Mouse (Mus musculus): ENCODE results near the gene Tmem44. TPM values are rescaled to one million over a fixed set of nuclear protein-coding genes. Genes with fewer than 3 reads are reported as not detected.

Gene Tmem44
- polyA plus RNA-seq, 1 experiment = 3.0 TPM

DNA sequence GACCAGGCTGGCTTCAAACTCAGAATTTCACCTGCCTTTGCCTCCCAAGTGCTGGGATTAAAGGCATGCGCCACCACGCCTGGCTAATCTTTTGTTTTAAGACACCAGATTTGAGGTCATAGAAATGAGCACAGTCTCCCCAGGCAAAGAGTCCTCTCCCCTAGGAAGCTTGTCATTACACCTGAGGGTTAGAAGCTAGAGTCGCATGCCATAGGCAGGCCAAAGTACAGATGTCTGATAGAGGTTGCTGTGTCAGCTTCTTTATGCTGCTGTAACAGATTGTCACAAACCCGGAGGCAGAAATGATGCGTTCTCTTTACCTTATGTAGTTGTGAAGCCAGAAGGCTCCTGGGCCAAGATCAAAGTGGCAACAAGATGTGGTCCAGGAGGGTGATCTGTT lies 53.3 kb downstream of the Tmem44 start:
- H3K4me3 ChIP-seq (ENCODE audit: low read depth, low read length) = no peak overlapping the region
- H3K4me1 ChIP-seq (ENCODE audit: control insufficient read depth, insufficient read depth, insufficient read length, low read length) = peaks cover 6% of the 10 kb centered on the region; the same call in 1 of the 2 replicates
- WGBS = 59% methylated on average over 5 of the region's 5 CpGs
- TF ChIP-seq POLR2A (IDR thresholded peaks at IDR 0.05; ENCODE audit: low read depth, low read length) = no peak
- TF ChIP-seq CTCF (IDR thresholded peaks at IDR 0.05; ENCODE audit: extremely low read depth, insufficient read length, insufficient replicate concordance, low read depth, low read length) = no peak
- no peaks in the 10 kb centered on the region for H3K36me3 ChIP-seq (ENCODE audit: control insufficient read depth, insufficient read depth, low read length)
- no peak overlapping the region for H3K27ac ChIP-seq (ENCODE audit: insufficient read depth, low read depth, low read length)
- H3K27me3 ChIP-seq (ENCODE audit: control insufficient read depth, insufficient read depth, low read length) = no peaks in the 10 kb centered on the region

DNA sequence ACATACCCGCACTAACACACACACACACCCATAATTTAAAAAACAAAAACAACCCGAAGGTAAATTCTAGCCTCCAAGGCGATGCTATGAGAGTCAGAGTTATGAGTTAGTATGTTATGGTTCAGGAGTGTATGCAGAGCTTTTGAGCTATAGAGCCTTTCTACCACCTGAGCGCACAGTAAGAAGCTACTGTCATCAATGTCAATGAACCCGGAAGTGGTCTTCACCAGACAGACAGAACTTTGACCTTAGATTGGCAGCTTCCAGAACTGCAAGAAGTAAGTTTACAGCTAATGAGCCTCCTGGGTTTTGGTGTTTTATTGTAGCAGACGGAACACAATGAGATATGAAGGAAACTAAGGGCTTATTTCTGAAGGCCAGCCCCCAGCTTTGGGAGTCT lies 55.8 kb downstream of the Tmem44 start:
- TF ChIP-seq POLR2A (IDR thresholded peaks at IDR 0.05; ENCODE audit: low read depth, low read length) (no peak), CTCF (IDR thresholded peaks at IDR 0.05; ENCODE audit: extremely low read depth, insufficient read length, insufficient replicate concordance, low read depth, low read length) (no peak)
- Histone ChIP-seq H3K4me3 (ENCODE audit: low read depth, low read length) (no peak overlapping the region), H3K4me1 (ENCODE audit: control insufficient read depth, insufficient read depth, insufficient read length, low read length) (peaks cover 10% of the 10 kb centered on the region; the same call in 1 of the 2 replicates), H3K27me3 (ENCODE audit: control insufficient read depth, insufficient read depth, low read length) (no peaks in the 10 kb centered on the region), H3K36me3 (ENCODE audit: control insufficient read depth, insufficient read depth, low read length) (no peaks in the 10 kb centered on the region), H3K27ac (ENCODE audit: insufficient read depth, low read depth, low read length) (no peak overlapping the region)
- WGBS = 46% methylated on average over 6 of the region's 6 CpGs

DNA sequence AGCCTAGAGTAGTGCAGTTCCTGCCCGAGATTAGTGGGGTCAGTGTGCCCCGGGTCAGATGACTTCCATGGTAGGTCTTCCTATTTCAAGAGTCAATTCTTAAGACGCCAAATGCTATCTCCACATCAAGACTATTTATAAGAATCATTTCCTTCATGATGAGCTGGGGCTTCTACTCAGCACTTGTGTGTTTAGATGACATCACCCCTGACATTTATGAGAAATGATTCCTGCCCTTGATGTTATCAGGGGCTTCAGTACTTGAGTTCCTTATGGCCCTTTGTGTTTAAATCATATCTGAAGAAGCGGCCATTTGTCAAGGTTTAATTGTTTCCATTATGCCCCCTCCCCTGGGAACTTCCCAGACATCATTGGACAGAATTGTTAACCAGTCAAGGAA lies 58.9 kb downstream of the Tmem44 start:
- H3K27ac ChIP-seq (ENCODE audit: insufficient read depth, low read depth, low read length) = no peak overlapping the region
- 36% methylated on average over 4 of the region's 4 CpGs for WGBS
- H3K4me3 ChIP-seq (ENCODE audit: low read depth, low read length) = no peak overlapping the region
- peaks cover 6% of the 10 kb centered on the region; the same call in 1 of the 2 replicates for H3K4me1 ChIP-seq (ENCODE audit: control insufficient read depth, insufficient read depth, insufficient read length, low read length)
- no peaks in the 10 kb centered on the region for H3K36me3 ChIP-seq (ENCODE audit: control insufficient read depth, insufficient read depth, low read length)
- TF ChIP-seq CTCF (IDR thresholded peaks at IDR 0.05; ENCODE audit: extremely low read depth, insufficient read length, insufficient replicate concordance, low read depth, low read length) (no peak), POLR2A (IDR thresholded peaks at IDR 0.05; ENCODE audit: low read depth, low read length) (no peak)
- no peaks in the 10 kb centered on the region for H3K27me3 ChIP-seq (ENCODE audit: control insufficient read depth, insufficient read depth, low read length)

DNA sequence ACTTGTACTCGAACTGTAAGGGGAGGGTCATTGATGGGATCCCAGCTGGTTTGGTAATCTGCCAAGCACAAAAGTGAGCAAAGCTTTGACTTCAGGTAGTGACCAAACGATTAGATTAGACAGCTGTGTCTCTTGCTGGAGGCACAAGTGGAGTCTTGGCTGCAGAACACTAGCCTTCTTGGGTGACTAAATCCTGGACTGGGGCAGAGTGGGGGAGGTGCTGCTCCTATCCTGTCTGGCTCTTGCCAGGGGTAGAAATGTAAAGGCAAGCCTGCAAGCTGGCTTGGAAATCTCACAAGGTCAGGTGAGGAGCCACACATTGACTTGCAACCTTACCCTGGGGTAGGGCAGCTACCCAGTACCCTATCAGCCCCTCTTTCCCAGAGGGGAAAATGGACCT lies 59.9 kb downstream of the Tmem44 start:
- Histone ChIP-seq H3K4me1 (ENCODE audit: control insufficient read depth, insufficient read depth, insufficient read length, low read length) (peaks cover 10% of the 10 kb centered on the region; the same call in 1 of the 2 replicates), H3K4me3 (ENCODE audit: low read depth, low read length) (no peak overlapping the region), H3K27ac (ENCODE audit: insufficient read depth, low read depth, low read length) (no peak overlapping the region), H3K36me3 (ENCODE audit: control insufficient read depth, insufficient read depth, low read length) (no peaks in the 10 kb centered on the region), H3K27me3 (ENCODE audit: control insufficient read depth, insufficient read depth, low read length) (no peaks in the 10 kb centered on the region)
- TF ChIP-seq CTCF (IDR thresholded peaks at IDR 0.05; ENCODE audit: extremely low read depth, insufficient read length, insufficient replicate concordance, low read depth, low read length) = no peak
- TF ChIP-seq POLR2A (IDR thresholded peaks at IDR 0.05; ENCODE audit: low read depth, low read length) = no peak
- WGBS = 39% methylated on average over 2 of the region's 2 CpGs

DNA sequence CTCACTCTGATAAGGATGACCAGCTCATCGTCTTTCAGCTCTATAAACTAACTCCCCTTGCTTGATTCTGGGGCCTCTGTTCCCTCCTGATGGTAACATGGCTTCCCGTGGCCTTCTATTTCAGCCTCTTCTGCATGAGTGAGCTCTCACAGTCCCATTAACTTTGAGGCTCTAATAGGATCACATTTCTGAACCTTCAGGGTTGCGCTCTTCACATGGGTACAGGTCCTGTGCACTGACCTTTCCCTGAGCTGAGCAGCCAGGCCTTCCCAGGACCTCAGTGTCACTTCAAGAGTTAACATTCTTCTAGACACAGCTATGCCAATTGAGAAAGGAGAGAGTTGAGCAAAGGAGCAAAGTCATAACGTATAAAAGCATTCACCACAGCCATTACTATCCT lies 60.3 kb downstream of the Tmem44 start:
- Histone ChIP-seq H3K4me1 (ENCODE audit: control insufficient read depth, insufficient read depth, insufficient read length, low read length) (peaks cover 10% of the 10 kb centered on the region; the same call in 1 of the 2 replicates), H3K4me3 (ENCODE audit: low read depth, low read length) (no peak overlapping the region), H3K36me3 (ENCODE audit: control insufficient read depth, insufficient read depth, low read length) (no peaks in the 10 kb centered on the region), H3K27ac (ENCODE audit: insufficient read depth, low read depth, low read length) (no peak overlapping the region), H3K27me3 (ENCODE audit: control insufficient read depth, insufficient read depth, low read length) (no peaks in the 10 kb centered on the region)
- 81% methylated on average over 4 of the region's 4 CpGs for WGBS
- no peak for TF ChIP-seq CTCF (IDR thresholded peaks at IDR 0.05; ENCODE audit: extremely low read depth, insufficient read length, insufficient replicate concordance, low read depth, low read length)
- no peak for TF ChIP-seq POLR2A (IDR thresholded peaks at IDR 0.05; ENCODE audit: low read depth, low read length)

DNA sequence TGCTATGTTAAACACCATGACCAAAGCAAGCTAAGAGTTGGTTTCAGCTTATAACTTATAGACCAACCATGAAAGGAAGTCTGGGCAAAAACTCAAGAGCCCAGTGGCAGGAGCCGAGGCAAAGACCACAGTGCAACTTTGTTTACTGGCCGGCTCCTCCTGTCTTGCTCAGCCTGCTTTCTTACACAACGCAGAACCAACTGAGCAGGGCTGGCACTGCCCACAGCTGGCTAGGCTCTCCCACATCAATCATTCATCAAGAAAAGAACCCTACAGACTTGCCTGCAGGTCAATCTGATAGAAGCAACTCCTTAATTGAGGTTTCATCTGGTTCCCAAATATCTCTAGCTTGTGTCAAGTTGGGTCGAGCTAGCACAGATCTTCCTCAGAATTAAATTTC lies 61.0 kb downstream of the Tmem44 start:
- WGBS = 70% methylated on average over 4 of the region's 4 CpGs
- Histone ChIP-seq H3K27me3 (ENCODE audit: control insufficient read depth, insufficient read depth, low read length) (no peaks in the 10 kb centered on the region), H3K4me3 (ENCODE audit: low read depth, low read length) (no peak overlapping the region), H3K4me1 (ENCODE audit: control insufficient read depth, insufficient read depth, insufficient read length, low read length) (0 out of 2 replicates have a peak, but pooled peaks cover 7% of the 10 kb centered on the region), H3K27ac (ENCODE audit: insufficient read depth, low read depth, low read length) (no peak overlapping the region), H3K36me3 (ENCODE audit: control insufficient read depth, insufficient read depth, low read length) (no peaks in the 10 kb centered on the region)
- TF ChIP-seq POLR2A (IDR thresholded peaks at IDR 0.05; ENCODE audit: low read depth, low read length) = no peak
- no peak for TF ChIP-seq CTCF (IDR thresholded peaks at IDR 0.05; ENCODE audit: extremely low read depth, insufficient read length, insufficient replicate concordance, low read depth, low read length)

DNA sequence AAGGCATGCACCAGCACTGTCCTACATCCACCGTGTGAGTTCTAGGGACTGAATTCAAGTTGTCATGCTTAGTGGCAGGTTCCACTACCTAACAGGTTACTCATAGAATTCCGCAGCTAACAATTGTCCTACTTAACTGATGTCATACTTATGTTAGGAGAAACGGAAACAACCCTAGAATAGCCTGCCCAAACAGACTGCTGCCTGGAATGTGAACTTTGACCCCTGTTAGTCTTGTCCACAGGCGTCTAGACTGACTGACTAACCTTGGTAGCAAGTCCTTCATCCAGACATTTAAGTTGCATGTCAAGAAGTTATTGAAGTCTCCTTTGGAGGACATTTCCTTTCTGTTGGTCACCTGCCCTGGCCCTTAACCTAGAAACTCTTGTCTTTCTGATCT lies 64.1 kb downstream of the Tmem44 start:
- WGBS = 29% methylated on average over 4 of the region's 4 CpGs
- no peak overlapping the region for H3K4me3 ChIP-seq (ENCODE audit: low read depth, low read length)
- no peaks in the 10 kb centered on the region for H3K27me3 ChIP-seq (ENCODE audit: control insufficient read depth, insufficient read depth, low read length)
- H3K4me1 ChIP-seq (ENCODE audit: control insufficient read depth, insufficient read depth, insufficient read length, low read length) = 0 out of 2 replicates have a peak, but pooled peaks cover 6% of the 10 kb centered on the region
- no peak overlapping the region for H3K27ac ChIP-seq (ENCODE audit: insufficient read depth, low read depth, low read length)
- no peak for TF ChIP-seq POLR2A (IDR thresholded peaks at IDR 0.05; ENCODE audit: low read depth, low read length)
- no peak for TF ChIP-seq CTCF (IDR thresholded peaks at IDR 0.05; ENCODE audit: extremely low read depth, insufficient read length, insufficient replicate concordance, low read depth, low read length)
- no peaks in the 10 kb centered on the region for H3K36me3 ChIP-seq (ENCODE audit: control insufficient read depth, insufficient read depth, low read length)

All from small intestine, adult 2 months (tissue).